ENCODE assay signal across 9 mouse cellular contexts in the genomic region with DNA sequence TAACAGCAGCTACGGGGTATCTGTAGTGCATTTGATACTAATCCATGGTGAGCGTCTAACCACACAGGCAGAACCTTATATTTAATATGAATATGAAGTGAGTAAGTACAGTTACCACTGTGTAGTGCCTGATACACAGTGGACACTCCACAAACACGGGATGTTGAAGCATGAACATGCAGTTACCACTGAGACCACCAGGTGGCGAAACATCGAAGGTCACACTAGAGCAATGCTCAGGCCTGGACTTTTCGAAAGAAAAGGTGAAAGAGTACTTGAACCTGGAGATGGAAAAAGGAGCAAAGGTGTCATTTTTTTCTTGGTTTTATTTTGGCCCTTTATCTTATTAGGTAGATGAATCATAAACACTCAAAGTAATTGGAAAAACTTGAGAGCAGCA. TPM values are rescaled to one million over a fixed set of nuclear protein-coding genes. Genes with fewer than 3 reads are reported as not detected.
A peak's percentile ranks its signal among the peaks of the same experiment; 100 is the strongest.
DNase-seq lines count a peak whose midpoint lies in the region; ATAC-seq and TF ChIP-seq lines count a peak whose summit lies in the region.
"Had no signal": no experiment of that assay in that cellular context is flagged by ENCODE, and none has a peak within 500 bp of the region (broad histone marks: within the 10 kb centered on the region; RNA-seq: fewer than 3 reads in every experiment).

No protein-coding gene starts in this region.

- no peak overlapping the region for H3K9ac ChIP-seq in intestine, postnatal 0 days (ENCODE audit: low read depth, low read length)
- H3K9ac ChIP-seq in intestine, embryonic 16.5 days (ENCODE audit: low read depth, low read length) = no peak overlapping the region
- H3K9ac ChIP-seq: embryonic facial prominence, embryonic 13.5 days had no signal

- no peak overlapping the region for H3K4me3 ChIP-seq in intestine, postnatal 0 days (ENCODE audit: low read depth, low read length)
- H3K4me3 ChIP-seq in intestine, embryonic 16.5 days (ENCODE audit: low read length) = no peak overlapping the region
- no peak overlapping the region for H3K4me3 ChIP-seq in cortical plate, adult 2 months (ENCODE audit: insufficient read depth, low read length)
- H3K4me3 ChIP-seq in left cerebral cortex, adult 2 months = no peak overlapping the region
- H3K4me3 ChIP-seq: embryonic facial prominence, embryonic 13.5 days had no signal

- intact Hi-C loops in heart, postnatal 10 days (cut with DNase I) = loop anchor here (1.0 to 2.0 kb wide), 3 partner anchors 39 to 102 kb away; a partner anchor contains a TSS
- intact Hi-C loops in left cerebral cortex, adult 2 months (cut with DNase I) = loop anchor here (1.0 to 5.0 kb wide), 3 partner anchors 65 to 1141 kb away; no protein-coding TSS in a partner anchor

- no peak overlapping the region for H3K27ac ChIP-seq in intestine, postnatal 0 days (ENCODE audit: low read depth, low read length)
- H3K27ac ChIP-seq in intestine, embryonic 16.5 days (ENCODE audit: low read length) = no peak overlapping the region
- H3K27ac ChIP-seq in cortical plate, adult 2 months (ENCODE audit: insufficient read depth, low read length) = no peak overlapping the region
- no peak overlapping the region for H3K27ac ChIP-seq in left cerebral cortex, adult 2 months
- H3K27ac ChIP-seq: embryonic facial prominence, embryonic 13.5 days had no signal

- ATAC-seq in intestine, postnatal 0 days = peak; percentile 39; the same call in 1 of the 2 replicates
- no peak for ATAC-seq in intestine, embryonic 16.5 days

- DNase-seq in T-cell, adult 2 months (ENCODE audit: low spot score) = peak; percentile 17
- peak; percentile 79 to 90 for DNase-seq in heart, postnatal 10 days
- DNase-seq in left cerebral cortex, adult 2 months (ENCODE audit: extremely low spot score in 1 of 2, low spot score in 2 of 2) = peak; percentile 44 to 69
- DNase-seq in naive thymus-derived CD4-positive, alpha-beta T cell, adult 2 months (ENCODE audit: low read depth) = peak; percentile 67
- DNase-seq in urinary bladder, postnatal 14 days (ENCODE audit: low spot score) = peak; percentile 81

- H3K4me2 ChIP-seq in intestine, postnatal 0 days (replicated peaks; ENCODE audit: low read depth) = no peak overlapping the region
- H3K4me2 ChIP-seq in intestine, embryonic 16.5 days (ENCODE audit: low read depth, low read length) = no peak overlapping the region
- H3K4me2 ChIP-seq: embryonic facial prominence, embryonic 13.5 days had no signal

- no peaks in the 10 kb centered on the region for H3K9me3 ChIP-seq in intestine, postnatal 0 days (ENCODE audit: control insufficient read depth)
- H3K9me3 ChIP-seq in intestine, embryonic 16.5 days (ENCODE audit: control insufficient read depth, low read length) = no peaks in the 10 kb centered on the region
- H3K9me3 ChIP-seq: embryonic facial prominence, embryonic 13.5 days had no signal

- 0 out of 2 replicates have a peak, but pooled peaks cover 4% of the 10 kb centered on the region for H3K4me1 ChIP-seq in intestine, postnatal 0 days (replicated peaks; ENCODE audit: control insufficient read depth, insufficient read depth, low read length)
- H3K4me1 ChIP-seq in intestine, embryonic 16.5 days (ENCODE audit: control insufficient read depth, insufficient read depth, low read length) = peaks cover 14% of the 10 kb centered on the region; the same call in 1 of the 2 replicates
- H3K4me1 ChIP-seq in cortical plate, adult 2 months (ENCODE audit: control insufficient read depth, insufficient read depth, low read length) = no peaks in the 10 kb centered on the region

- no peaks in the 10 kb centered on the region for H3K27me3 ChIP-seq in intestine, postnatal 0 days (replicated peaks; ENCODE audit: control insufficient read depth, insufficient read depth, low read length)
- no peaks in the 10 kb centered on the region for H3K27me3 ChIP-seq in intestine, embryonic 16.5 days (replicated peaks; ENCODE audit: control insufficient read depth, insufficient read depth, low read length)
- H3K27me3 ChIP-seq: embryonic facial prominence, embryonic 13.5 days had no signal

- no peak for TF ChIP-seq POLR2A in cortical plate, adult 2 months (IDR thresholded peaks at IDR 0.05; ENCODE audit: extremely low read depth, insufficient read depth, low read length)

- no peaks in the 10 kb centered on the region for H3K36me3 ChIP-seq in intestine, postnatal 0 days (ENCODE audit: control insufficient read depth, insufficient read depth)
- no peaks in the 10 kb centered on the region for H3K36me3 ChIP-seq in intestine, embryonic 16.5 days (ENCODE audit: control insufficient read depth, insufficient read depth, low read length)
- H3K36me3 ChIP-seq: embryonic facial prominence, embryonic 13.5 days had no signal

- WGBS in intestine, postnatal 0 days = 40% methylated on average over 6 of the region's 6 CpGs
- WGBS in intestine, embryonic 16.5 days = 38% methylated on average over 6 of the region's 6 CpGs

- TF ChIP-seq CTCF in intestine, postnatal 0 days (IDR thresholded peaks at IDR 0.05; ENCODE audit: low read depth) = peak; percentile 88
- TF ChIP-seq CTCF in cortical plate, adult 2 months (IDR thresholded peaks at IDR 0.05; ENCODE audit: extremely low read depth, insufficient read depth, low read length) = peak; percentile 80
- TF ChIP-seq CTCF in left cerebral cortex, adult 2 months (IDR thresholded peaks at IDR 0.05) = peak; percentile 91

RNA-seq across cellular contexts. Expression of a gene that starts 38.1 kb away (rescaled TPM):
- polyA plus RNA-seq in intestine, postnatal 0 days (2015; fragmentation: Nextera tagmentation; extraction: Ambion mirVana) = 34.6 and 39.3 TPM in 2 replicates
- polyA plus RNA-seq in intestine, embryonic 16.5 days (2015; fragmentation: Nextera tagmentation; extraction: Ambion mirVana) = 56.8 and 60.7 TPM in 2 replicates
- 7.9 and 9.0 TPM in 2 replicates for polyA plus RNA-seq in cortical plate, adult 2 months (2012; rRNA removed)
- total RNA-seq in heart, postnatal 10 days (2021) = 10 to 100 TPM; 46.7 to 47.4 TPM
- total RNA-seq in left cerebral cortex, adult 2 months (2021) = 1 to 10 TPM; 8.6 to 8.9 TPM

RNA-seq across cellular contexts. Expression of a gene that starts 43.5 kb away (rescaled TPM):
- polyA plus RNA-seq in intestine, postnatal 0 days (2015; fragmentation: Nextera tagmentation; extraction: Ambion mirVana) = 1.1 and 1.2 TPM in 2 replicates
- polyA plus RNA-seq in intestine, embryonic 16.5 days (2015; fragmentation: Nextera tagmentation; extraction: Ambion mirVana) = 1.6 and 1.7 TPM in 2 replicates
- 35.8 and 37.0 TPM in 2 replicates for polyA plus RNA-seq in cortical plate, adult 2 months (2012; rRNA removed)
- total RNA-seq in heart, postnatal 10 days (2021) = 1 to 10 TPM; 1.3 to 1.5 TPM
- total RNA-seq in left cerebral cortex, adult 2 months (2021) = 10 to 100 TPM; 37.8 to 39.0 TPM

Comparison
In these comparisons a context has a peak if more than half of its experiments do, and no peak if none do; other contexts are left out.
1. DNase-seq: peak in every context shown above with its lines; median percentile 84 in heart, postnatal 10 days; 81 in urinary bladder, postnatal 14 days; 67 in naive thymus-derived CD4-positive, alpha-beta T cell, adult 2 months; 56 in left cerebral cortex, adult 2 months; 17 in T-cell, adult 2 months.
2. RNA of a gene that starts 43.5 kb away (polyA plus RNA-seq): 35.8 to 37.0 TPM in cortical plate, adult 2 months; 1.6 to 1.7 TPM in intestine, embryonic 16.5 days and 1.1 to 1.2 TPM in intestine, postnatal 0 days; every median in the first group is over 10 times any median in the second.
3. Peak in every context shown above with its lines, with median percentiles within 50 percentile points of each other: CTCF ChIP-seq.